Mouse (Mus musculus): Measurements from ENCODE around the gene Mad1l1.

DNA sequence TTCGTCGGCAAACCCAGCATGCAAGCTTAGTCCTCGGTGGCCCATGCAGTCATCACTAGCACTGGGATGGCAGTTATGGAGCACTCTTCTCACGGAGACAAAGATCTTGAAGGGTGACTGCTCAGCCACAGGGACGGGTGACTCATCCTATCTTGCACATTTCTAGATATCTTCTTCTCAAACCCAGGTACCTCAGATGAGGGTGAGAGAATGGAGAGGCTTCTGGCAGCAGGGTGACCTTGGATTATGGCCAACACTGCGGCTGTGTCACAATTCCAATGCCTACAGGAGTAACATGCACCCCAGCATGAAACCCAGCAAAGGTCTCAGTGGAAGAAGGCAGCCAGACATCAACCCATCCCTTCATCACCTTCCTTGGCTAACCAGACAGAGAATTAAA is 154.3 kb downstream of the Mad1l1 start:
- TF ChIP-seq CTCF (IDR thresholded peaks at IDR 0.05; ENCODE audit: control insufficient read depth, insufficient read depth, low read length) (no peak), POLR2A (IDR thresholded peaks at IDR 0.05; ENCODE audit: borderline replicate concordance, control insufficient read depth, low read depth, low read length) (no peak)

Data from bone marrow, adult 2 months (tissue).